Mouse (Mus musculus) heart, postnatal 36 days (tissue): ENCODE measurements around the gene Crybb3. TPM values are rescaled to one million over a fixed set of nuclear protein-coding genes. Genes with fewer than 3 reads are reported as not detected.
"Not testable (repeated sequence)": the region's sequence is repeated elsewhere in the genome, so short reads cannot be mapped to it uniquely, and the experiment has no call there.

Source experiments
- DNase-seq, 2 experiments: peaks; one replicate each; pipeline ENCODE4 v3.0.0; 2021 to 2022
- intact Hi-C: fragments of 180-260 bp; cut with DNase I; formaldehyde crosslinking; loops from one replicate; pipeline ENCODE4 v1.15.1; 2025
- total RNA-seq, 2 experiments: library from RNA; stranded (reverse); gene quantifications; 2 replicates each; pipeline ENCODE4 v1.2.3; 2021

Crybb3 gene
- 1 to 10 TPM in 1 of 2 experiments, under 1 TPM in 1; 0.28 to 1.8 TPM for total RNA-seq

- intact Hi-C loops, result no loop called here
- peak in 1 of 2 experiments; percentile 36 for DNase-seq
These were observed at the start of gene Crybb3 for GRCm38 (mm10) chr5:113081439-113081838. Crybb3 (minus strand) TSS chr5:113081584.

- intact Hi-C loops, result no loop called here
- DNase-seq, result no peak
These were observed 47.0 kb upstream of the Crybb3 start for GRCm38 (mm10) chr5:113128426-113128825.

GRCm38 (mm10) chr5:113126476-113126875, 45.1 kb upstream of the Crybb3 start:
- intact Hi-C loops, result no loop called here
- DNase-seq, result no peak

GRCm38 (mm10) chr5:113123693-113124092, 42.3 kb upstream of the Crybb3 start:
- intact Hi-C loops, result no loop called here

GRCm38 (mm10) chr5:113122326-113123054, 41.1 kb upstream of the Crybb3 start:
- intact Hi-C loops, result no loop called here
- DNase-seq, result no peak

More at GRCm38 (mm10) chr5:113123693-113124092, 42.3 kb upstream of the Crybb3 start:
- no peak for DNase-seq

GRCm38 (mm10) chr5:113121591-113121875, 40.1 kb upstream of the Crybb3 start:
- intact Hi-C loops, result no loop called here
- no peak for DNase-seq

- intact Hi-C loops, result no loop called here
- no peak for DNase-seq
These were observed 39.6 kb upstream of the Crybb3 start for GRCm38 (mm10) chr5:113120741-113121590.

- intact Hi-C loops, result no loop called here
- DNase-seq, result no peak
These were observed 38.6 kb upstream of the Crybb3 start for GRCm38 (mm10) chr5:113119861-113120465.

- no peak for DNase-seq
- intact Hi-C loops, result no loop called here
These were observed 37.9 kb upstream of the Crybb3 start for GRCm38 (mm10) chr5:113119291-113119690.

- intact Hi-C loops, result no loop called here
- no peak for DNase-seq
These were observed 37.3 kb upstream of the Crybb3 start for GRCm38 (mm10) chr5:113118695-113119094.

GRCm38 (mm10) chr5:113117361-113117760, 36.0 kb upstream of the Crybb3 start:
- intact Hi-C loops, result no loop called here
- DNase-seq, result no peak

GRCm38 (mm10) chr5:113115896-113116295, 34.5 kb upstream of the Crybb3 start:
- intact Hi-C loops, result no loop called here
- no peak for DNase-seq

GRCm38 (mm10) chr5:113114264-113115225, 33.2 kb upstream of the Crybb3 start:
- DNase-seq, result peak; percentile 38 to 51
- intact Hi-C loops, result no loop called here

GRCm38 (mm10) chr5:113113120-113113519, 31.7 kb upstream of the Crybb3 start:
- no peak for DNase-seq

GRCm38 (mm10) chr5:113111336-113111735, 30.0 kb upstream of the Crybb3 start:
- DNase-seq, result no peak
- intact Hi-C loops, result loop anchor here (2.0 kb wide), 2 partner anchors 27 to 43 kb away; no protein-coding TSS in a partner anchor

More at GRCm38 (mm10) chr5:113113120-113113519, 31.7 kb upstream of the Crybb3 start:
- intact Hi-C loops, result no loop called here

GRCm38 (mm10) chr5:113110929-113111328, 29.5 kb upstream of the Crybb3 start:
- intact Hi-C loops, result loop anchor here (2.0 kb wide), 2 partner anchors 28 to 44 kb away; no protein-coding TSS in a partner anchor
- DNase-seq, result no peak

GRCm38 (mm10) chr5:113109651-113110050, 28.3 kb upstream of the Crybb3 start:
- intact Hi-C loops, result loop anchor here (2.0 kb wide), 2 partner anchors 29 to 45 kb away; no protein-coding TSS in a partner anchor
- DNase-seq, result not testable (repeated sequence)

GRCm38 (mm10) chr5:113108165-113108764, 26.9 kb upstream of the Crybb3 start:
- intact Hi-C loops, result no loop called here
- no peak for DNase-seq

GRCm38 (mm10) chr5:113107709-113108108, 26.3 kb upstream of the Crybb3 start:
- intact Hi-C loops, result no loop called here
- no peak for DNase-seq

GRCm38 (mm10) chr5:113106594-113106993, 25.2 kb upstream of the Crybb3 start:
- intact Hi-C loops, result no loop called here

More at GRCm38 (mm10) chr5:113106594-113106993, 25.2 kb upstream of the Crybb3 start:
- DNase-seq, result no peak
